Mouse (Mus musculus) hindlimb bud, embryonic 11.5 days (tissue): ENCODE results near the gene Kifc3.
A peak's percentile ranks its signal among the peaks of the same experiment; 100 is the strongest.
"Not testable (repeated sequence)": the region's sequence is repeated elsewhere in the genome, so short reads cannot be mapped to it uniquely, and the experiment has no call there.

Experiments
- DNase-seq: peaks from one replicate; pipeline ENCODE4 v3.0.0-alpha.2; 2012; ENCODE audit warnings: low read depth, low spot score; ENCODE audit errors: extremely low spot score

The Kifc3 gene

GRCm38 (mm10) chr8:95202649-95203275 is at the start of gene Kifc3:
Gene Kifc3, minus strand, starts transcription at chr8:95202812.
- no peak for DNase-seq

- no peak for DNase-seq
These were observed 49.4 kb upstream of the Kifc3 start for GRCm38 (mm10) chr8:95252056-95252455.

- DNase-seq, result no peak
These were observed 47.2 kb upstream of the Kifc3 start for GRCm38 (mm10) chr8:95249847-95250246.

- DNase-seq, result no peak
These were observed 44.7 kb upstream of the Kifc3 start for GRCm38 (mm10) chr8:95247277-95247676.

GRCm38 (mm10) chr8:95245180-95245579 is 42.6 kb upstream of the Kifc3 start:
- DNase-seq, result no peak

GRCm38 (mm10) chr8:95243853-95244252 is 41.2 kb upstream of the Kifc3 start:
- no peak for DNase-seq

- no peak for DNase-seq
These were observed 40.4 kb upstream of the Kifc3 start for GRCm38 (mm10) chr8:95242826-95243571.

- no peak for DNase-seq
These were observed 39.6 kb upstream of the Kifc3 start for GRCm38 (mm10) chr8:95242099-95242825.

GRCm38 (mm10) chr8:95235683-95236082 is 33.1 kb upstream of the Kifc3 start:
- peak; percentile 18 for DNase-seq

- not testable (repeated sequence) for DNase-seq
These were observed 27.5 kb upstream of the Kifc3 start for GRCm38 (mm10) chr8:95230086-95230485.

- no peak for DNase-seq
These were observed 24.5 kb upstream of the Kifc3 start for GRCm38 (mm10) chr8:95227151-95227468.

GRCm38 (mm10) chr8:95226251-95227150 is 23.9 kb upstream of the Kifc3 start:
- DNase-seq, result no peak

- DNase-seq, result no peak
These were observed 21.4 kb upstream of the Kifc3 start for GRCm38 (mm10) chr8:95223969-95224368.

GRCm38 (mm10) chr8:95221045-95221444 is 18.4 kb upstream of the Kifc3 start:
- DNase-seq, result no peak

- DNase-seq, result no peak
These were observed 18.0 kb upstream of the Kifc3 start for GRCm38 (mm10) chr8:95220571-95220998.

- no peak for DNase-seq
These were observed 17.0 kb upstream of the Kifc3 start for GRCm38 (mm10) chr8:95219623-95220022.

GRCm38 (mm10) chr8:95215709-95216360 is 13.2 kb upstream of the Kifc3 start:
- DNase-seq, result no peak

GRCm38 (mm10) chr8:95209924-95210323 is 7.3 kb upstream of the Kifc3 start:
- DNase-seq, result peak; percentile 18

- no peak for DNase-seq
These were observed 3.3 kb upstream of the Kifc3 start for GRCm38 (mm10) chr8:95205946-95206345.

GRCm38 (mm10) chr8:95204039-95204380 is 1.4 kb upstream of the Kifc3 start:
- peak; percentile 42 for DNase-seq
